ENCODE assay signal across 29 mouse cellular contexts in genomic region chrX:71205821-71206542, GRCm38 (mm10). TPM values are rescaled to one million over a fixed set of nuclear protein-coding genes. Genes with fewer than 3 reads are reported as not detected.
A peak's percentile ranks its signal among the peaks of the same experiment; 100 is the strongest.
DNase-seq lines count a peak whose midpoint lies in the region; ATAC-seq lines count a peak whose summit lies in the region.
"Had no signal": no experiment of that assay in that cellular context is flagged by ENCODE, and none has a peak within 500 bp of the region (broad histone marks: within the 10 kb centered on the region; RNA-seq: fewer than 3 reads in every experiment).

No protein-coding gene starts in this region.

- H3K4me2 ChIP-seq in forebrain, embryonic 11.5 days (ENCODE audit: low read depth, low read length, severe bottlenecking), result no peak overlapping the region
- H3K4me2 ChIP-seq: embryonic facial prominence, embryonic 15.5 days; forebrain, embryonic 13.5 days; heart, embryonic 13.5 days; hindbrain, embryonic 14.5 days; limb, embryonic 15.5 days; liver, embryonic 13.5 days; midbrain, embryonic 13.5 days; stomach, embryonic 15.5 days had no signal

- H3K36me3 ChIP-seq in forebrain, embryonic 11.5 days (ENCODE audit: control insufficient read depth, insufficient read depth, low read length), result no peaks in the 10 kb centered on the region
- H3K36me3 ChIP-seq: embryonic facial prominence, embryonic 15.5 days; heart, embryonic 13.5 days; limb, embryonic 10.5 days; limb, embryonic 15.5 days; liver, embryonic 13.5 days; midbrain, embryonic 13.5 days; stomach, embryonic 15.5 days had no signal

- H3K4me1 ChIP-seq in forebrain, embryonic 11.5 days (replicated peaks; ENCODE audit: control insufficient read depth, insufficient read depth, low read length), result no peaks in the 10 kb centered on the region
- H3K4me1 ChIP-seq: embryonic facial prominence, embryonic 15.5 days; forebrain, embryonic 13.5 days; heart, embryonic 13.5 days; limb, embryonic 10.5 days; limb, embryonic 15.5 days; liver, embryonic 13.5 days; midbrain, embryonic 13.5 days; stomach, embryonic 15.5 days had no signal

- WGBS in forebrain, embryonic 11.5 days, result 86% methylated on average over 1 of the region's 1 CpGs

- H3K9ac ChIP-seq in forebrain, embryonic 11.5 days (ENCODE audit: low read length), result no peak overlapping the region
- H3K9ac ChIP-seq: embryonic facial prominence, embryonic 15.5 days; forebrain, embryonic 13.5 days; heart, embryonic 13.5 days; hindbrain, embryonic 14.5 days; limb, embryonic 15.5 days; liver, embryonic 13.5 days; midbrain, embryonic 13.5 days; stomach, embryonic 15.5 days had no signal

- no peaks in the 10 kb centered on the region for H3K9me3 ChIP-seq in forebrain, embryonic 11.5 days (ENCODE audit: control insufficient read depth, low read length)
- H3K9me3 ChIP-seq: embryonic facial prominence, embryonic 15.5 days; forebrain, embryonic 13.5 days; heart, embryonic 13.5 days; limb, embryonic 10.5 days; limb, embryonic 15.5 days; liver, embryonic 13.5 days; megakaryocyte, embryonic 14.5 days; midbrain, embryonic 13.5 days; stomach, embryonic 15.5 days had no signal

- DNase-seq in 416B (ENCODE audit: low read depth) (peak; percentile 68), MEL-GATA-1-ER (ENCODE audit: extremely low read depth, low read depth) (peak; percentile 83)
- no peak for DNase-seq in forebrain, embryonic 11.5 days (ENCODE audit: low spot score)
- no peak for DNase-seq in testis, postnatal 10 days (ENCODE audit: low spot score)
- DNase-seq in gastrocnemius, adult 18-20 months (ENCODE audit: low spot score), result no peak
- DNase-seq: adrenal gland, postnatal 10 days; cerebellum, adult 11-12 months; cerebellum, adult 9-11 months; gastrocnemius, postnatal 25 days; heart, postnatal 10 days; kidney, adult 11 months; kidney, postnatal 14 days; layer of hippocampus, adult 9-11 months; liver, embryonic 13.5 days; lung, adult 2 months; lung, postnatal 10 days; right cerebral cortex, postnatal 4 days; thymus, postnatal 14 days had no signal

- no peak overlapping the region for H3K27ac ChIP-seq in forebrain, embryonic 11.5 days (ENCODE audit: low read depth, low read length)
- H3K27ac ChIP-seq: embryonic facial prominence, embryonic 15.5 days; forebrain, embryonic 13.5 days; heart, embryonic 13.5 days; hindbrain, embryonic 14.5 days; limb, embryonic 10.5 days; limb, embryonic 15.5 days; liver, embryonic 13.5 days; midbrain, embryonic 13.5 days; stomach, embryonic 15.5 days had no signal

- H3K27me3 ChIP-seq in forebrain, embryonic 11.5 days (ENCODE audit: control insufficient read depth, insufficient read depth, low read length), result no peaks in the 10 kb centered on the region
- H3K27me3 ChIP-seq: embryonic facial prominence, embryonic 15.5 days; forebrain, embryonic 13.5 days; heart, embryonic 13.5 days; limb, embryonic 15.5 days; liver, embryonic 13.5 days; midbrain, embryonic 13.5 days; stomach, embryonic 15.5 days had no signal

- H3K4me3 ChIP-seq in forebrain, embryonic 11.5 days (ENCODE audit: low read depth, low read length), result no peak overlapping the region
- H3K4me3 ChIP-seq: embryonic facial prominence, embryonic 15.5 days; forebrain, embryonic 13.5 days; heart, embryonic 13.5 days; limb, embryonic 10.5 days; limb, embryonic 15.5 days; liver, embryonic 13.5 days; megakaryocyte, embryonic 14.5 days; midbrain, embryonic 13.5 days; stomach, embryonic 15.5 days had no signal

- ATAC-seq in inflammation-experienced regulatory T-cells, adult 6 months, result peak; percentile 58
- ATAC-seq in monocyte, adult 5-6 weeks (replicated peaks; ENCODE audit: insufficient number of reproducible peaks, low FRiP score, low TSS enrichment, poor library complexity, severe bottlenecking), result peak; percentile 50; the same call in 1 of the 2 replicates
- ATAC-seq in forebrain, embryonic 11.5 days (replicated peaks; ENCODE audit: low FRiP score), result no peak
- ATAC-seq: forebrain, embryonic 13.5 days; midbrain, embryonic 13.5 days had no signal

RNA-seq across cellular contexts. Expression of gene Mtm1, which starts 4.6 kb away (rescaled TPM):
- 10 to 100 TPM in 2 of 3 experiments, 1 to 10 TPM in 1; 7.7 to 12.9 (median 11.1) TPM for polyA plus RNA-seq in inflammation-experienced regulatory T-cells, adult 6 months (2017; shearing (Covaris generic))
- total RNA-seq in monocyte, adult 5-6 weeks (2017), result 23.7 to 31.4 TPM (median 25.8 TPM) in 3 replicates
- polyA plus RNA-seq in forebrain, embryonic 11.5 days (2014; fragmentation: Nextera tagmentation; extraction: Ambion mirVana), result 5.8 TPM in 2 replicates
- 10 to 100 TPM; 11.8 to 12.1 TPM for total RNA-seq in gastrocnemius, adult 18-20 months (2021)

Comparison
In these comparisons a context has a peak if more than half of its experiments do, and no peak if none do; other contexts are left out.
1. DNase-seq: peak in 416B (single experiment) and MEL-GATA-1-ER (single experiment); none in forebrain, embryonic 11.5 days (single experiment), testis, postnatal 10 days (single experiment) and gastrocnemius, adult 18-20 months (single experiment).